Mouse (Mus musculus): ENCODE measurements around the gene Nox1. TPM values are rescaled to one million over a fixed set of nuclear protein-coding genes. Genes with fewer than 3 reads are reported as not detected.

Nox1 gene
- polyA plus RNA-seq, 1 experiment from 2014 or later, result 0.95 TPM

- Histone ChIP-seq H3K27ac (ENCODE audit: low read length) (no peak overlapping the region), H3K9me3 (ENCODE audit: low read length) (no peaks in the 10 kb centered on the region), H3K36me3 (ENCODE audit: insufficient read depth, low read length) (no peaks in the 10 kb centered on the region), H3K4me2 (replicated peaks; ENCODE audit: low read depth, low read length) (no peak overlapping the region), H3K27me3 (replicated peaks; ENCODE audit: insufficient read depth, low read length) (no peaks in the 10 kb centered on the region), H3K9ac (replicated peaks; ENCODE audit: low read depth) (no peak overlapping the region), H3K4me3 (ENCODE audit: low read depth, low read length) (no peak overlapping the region), H3K4me1 (ENCODE audit: insufficient read depth, low read depth, low read length) (no peaks in the 10 kb centered on the region)
- TF ChIP-seq CTCF (IDR thresholded peaks at IDR 0.05) (peak; percentile 36), EP300 (IDR thresholded peaks at IDR 0.05) (no peak)
- DNase-seq (ENCODE audit: low spot score), result no peak
- ATAC-seq, result no peak
- WGBS, result 46% methylated on average over 1 of the region's 1 CpGs
Observed at GRCm38 (mm10) chrX:134048994-134049393, 172.8 kb downstream of the Nox1 start.

Small RNA genes within 50 kb of the gene (microRNA-seq; reads per million reads assigned to microRNA genes)
- not detected for gene Mir3112

Other genes starting within 250 kb of the Nox1 start
- 2.1 and 2.5 TPM in 2 replicates for gene Sytl4, start 240.1 kb downstream of the Nox1 start, polyA plus RNA-seq (2015; fragmentation: Nextera tagmentation; extraction: Ambion mirVana)
- gene Cstf2, start 162.8 kb downstream of the Nox1 start, polyA plus RNA-seq (2015; fragmentation: Nextera tagmentation; extraction: Ambion mirVana), result 13.8 and 14.3 TPM in 2 replicates
- 0.48 and 0.54 TPM in 2 replicates for gene Xkrx, start 59.9 kb downstream of the Nox1 start, polyA plus RNA-seq (2015; fragmentation: Nextera tagmentation; extraction: Ambion mirVana)
- not detected in 2 replicates for gene Arl13a, start 34.5 kb downstream of the Nox1 start, polyA plus RNA-seq (2015; fragmentation: Nextera tagmentation; extraction: Ambion mirVana)
- gene Trmt2b, start 55.0 kb upstream of the Nox1 start, polyA plus RNA-seq (2015; fragmentation: Nextera tagmentation; extraction: Ambion mirVana), result 9.2 and 10.2 TPM in 2 replicates
- 1.4 and 1.5 TPM in 2 replicates for gene Tmem35a, start 73.3 kb upstream of the Nox1 start, polyA plus RNA-seq (2015; fragmentation: Nextera tagmentation; extraction: Ambion mirVana)
- gene Cenpi, start 86.1 kb upstream of the Nox1 start, polyA plus RNA-seq (2015; fragmentation: Nextera tagmentation; extraction: Ambion mirVana), result 1.8 and 2.0 TPM in 2 replicates
- gene Drp2, start 182.6 kb upstream of the Nox1 start, polyA plus RNA-seq (2015; fragmentation: Nextera tagmentation; extraction: Ambion mirVana), result 0.06 and 0.17 TPM in 2 replicates

All from lung, postnatal 0 days (tissue).